Mouse (Mus musculus) retina, postnatal 7 days (tissue): ENCODE results near the gene Atg14.
"Not testable (repeated sequence)": the region's sequence is repeated elsewhere in the genome, so short reads cannot be mapped to it uniquely, and the experiment has no call there.

Source experiments
- DNase-seq: peaks from one replicate; pipeline ENCODE4 v3.0.0-alpha.2; 2012; ENCODE audit warnings: low read depth, low spot score

Atg14 gene

GRCm38 (mm10) chr14:47544286-47544685 lies 26.2 kb downstream of the Atg14 start:
- DNase-seq: no peak

GRCm38 (mm10) chr14:47542283-47542682 lies 28.2 kb downstream of the Atg14 start:
- no peak for DNase-seq

- no peak for DNase-seq
These were observed 29.0 kb downstream of the Atg14 start for GRCm38 (mm10) chr14:47541325-47541948.

- DNase-seq: no peak
These were observed 35.4 kb downstream of the Atg14 start for GRCm38 (mm10) chr14:47535096-47535495.

GRCm38 (mm10) chr14:47534176-47534525 lies 36.3 kb downstream of the Atg14 start:
- no peak for DNase-seq

- peak; percentile 45 for DNase-seq
These were observed 36.9 kb downstream of the Atg14 start for GRCm38 (mm10) chr14:47533365-47534175.

DNA sequence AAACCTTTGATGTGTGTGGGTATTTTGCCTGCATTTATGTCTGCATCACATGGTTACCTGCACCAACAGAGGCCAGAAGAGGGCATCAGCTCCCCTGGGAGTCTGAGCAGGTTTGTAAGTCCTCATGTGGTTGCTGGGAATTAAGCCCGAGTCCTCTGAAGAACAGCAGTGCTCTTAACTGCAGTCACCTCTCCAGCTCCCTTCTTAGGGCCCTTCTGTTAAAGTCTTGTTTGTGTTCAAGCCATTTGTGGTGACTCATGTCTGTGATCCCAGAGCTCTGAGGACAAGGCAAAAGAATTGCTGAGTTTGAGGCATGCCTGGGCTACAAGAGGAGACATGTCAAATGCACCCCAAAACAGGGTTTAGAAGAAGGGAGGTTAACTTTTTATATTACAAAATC lies 38.0 kb downstream of the Atg14 start:
- no peak for DNase-seq

DNA sequence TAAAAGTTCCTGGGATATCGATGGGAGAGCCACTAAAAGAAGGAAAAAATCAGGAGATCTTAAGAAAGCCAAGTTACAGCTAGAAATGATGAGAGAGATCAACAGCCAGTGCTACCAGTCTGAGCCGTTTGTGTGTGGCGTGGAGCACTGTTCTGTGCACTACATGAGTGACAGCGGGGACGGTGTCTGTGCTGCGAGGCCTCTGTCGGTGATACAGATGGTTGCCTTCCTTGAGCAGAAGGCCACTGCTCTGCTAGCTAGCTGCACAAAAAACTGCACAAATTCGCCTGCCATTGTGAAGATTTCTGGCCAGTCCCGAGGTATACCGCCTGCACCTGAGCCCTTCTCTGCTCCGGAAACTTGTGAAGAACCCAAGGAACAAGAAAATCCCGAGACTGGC lies 40.9 kb downstream of the Atg14 start:
- DNase-seq: not testable (repeated sequence)

- DNase-seq: peak; percentile 56
These were observed 41.4 kb downstream of the Atg14 start for GRCm38 (mm10) chr14:47529019-47529418.

DNA sequence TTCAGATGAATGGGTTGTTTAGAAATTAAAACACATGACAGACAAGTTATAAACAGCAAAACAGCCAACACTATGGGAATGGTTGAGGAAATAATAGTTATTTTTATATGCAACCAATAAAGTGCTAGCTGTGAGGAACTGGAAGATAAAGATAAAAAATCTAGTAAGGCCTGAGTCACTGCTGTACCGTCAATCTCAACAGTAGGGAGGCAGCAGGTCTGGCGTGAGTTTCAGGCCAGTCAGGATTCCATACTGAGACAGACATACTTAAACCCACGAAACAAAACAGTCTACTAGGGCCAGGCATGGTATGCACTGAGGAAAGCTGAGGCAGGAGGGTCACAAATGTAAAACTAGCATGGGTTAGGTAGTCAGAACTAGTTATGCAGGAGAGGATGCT lies 42.2 kb downstream of the Atg14 start:
- no peak for DNase-seq

- no peak for DNase-seq
These were observed 42.6 kb downstream of the Atg14 start for GRCm38 (mm10) chr14:47527833-47528232.

GRCm38 (mm10) chr14:47525861-47526260 lies 44.6 kb downstream of the Atg14 start:
- no peak for DNase-seq

GRCm38 (mm10) chr14:47525374-47525773 lies 45.1 kb downstream of the Atg14 start:
- no peak for DNase-seq

DNA sequence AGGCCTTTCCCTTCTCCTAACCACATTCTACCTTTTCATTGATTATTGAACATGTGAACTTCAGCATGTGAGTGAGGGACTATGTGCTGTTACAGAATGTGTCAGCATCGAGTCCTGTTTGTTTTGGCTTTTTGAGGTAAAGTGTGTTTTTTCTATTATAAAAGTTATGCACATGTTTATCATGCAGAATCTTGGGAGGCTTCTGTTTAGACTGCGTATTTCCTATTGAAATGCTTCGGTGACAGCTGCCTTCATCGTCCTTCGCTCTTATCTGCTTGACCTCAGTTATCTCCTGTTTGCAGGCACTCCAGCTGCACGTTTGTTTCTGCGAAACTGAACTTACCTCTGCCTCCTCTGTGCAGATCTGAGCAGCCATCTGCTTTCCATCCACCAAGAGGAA lies 48.1 kb downstream of the Atg14 start:
- no peak for DNase-seq

DNA sequence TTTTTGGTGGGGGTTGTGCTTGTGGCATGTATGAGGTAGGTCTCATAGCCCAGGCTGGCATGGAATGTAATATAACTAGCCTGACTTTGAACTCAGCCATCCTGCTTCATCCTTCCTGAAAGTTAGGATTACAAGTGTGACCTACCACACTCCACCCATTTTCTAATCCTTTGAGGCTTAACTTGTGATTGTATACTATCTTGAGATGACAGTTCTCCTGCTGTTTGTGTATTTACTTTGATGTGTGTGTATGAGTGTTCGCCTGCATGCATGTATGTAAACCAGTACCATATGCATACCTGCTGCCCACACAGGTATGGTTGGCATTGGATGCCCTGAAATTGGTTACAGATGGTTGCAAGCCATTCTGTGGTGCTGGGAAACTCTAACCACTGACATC lies 48.8 kb downstream of the Atg14 start:
- no peak for DNase-seq

GRCm38 (mm10) chr14:47520751-47521449 lies 49.5 kb downstream of the Atg14 start:
- no peak for DNase-seq

- DNase-seq: no peak
These were observed 51.8 kb downstream of the Atg14 start for GRCm38 (mm10) chr14:47518619-47519018.

GRCm38 (mm10) chr14:47516755-47517154 lies 53.7 kb downstream of the Atg14 start:
- no peak for DNase-seq

DNA sequence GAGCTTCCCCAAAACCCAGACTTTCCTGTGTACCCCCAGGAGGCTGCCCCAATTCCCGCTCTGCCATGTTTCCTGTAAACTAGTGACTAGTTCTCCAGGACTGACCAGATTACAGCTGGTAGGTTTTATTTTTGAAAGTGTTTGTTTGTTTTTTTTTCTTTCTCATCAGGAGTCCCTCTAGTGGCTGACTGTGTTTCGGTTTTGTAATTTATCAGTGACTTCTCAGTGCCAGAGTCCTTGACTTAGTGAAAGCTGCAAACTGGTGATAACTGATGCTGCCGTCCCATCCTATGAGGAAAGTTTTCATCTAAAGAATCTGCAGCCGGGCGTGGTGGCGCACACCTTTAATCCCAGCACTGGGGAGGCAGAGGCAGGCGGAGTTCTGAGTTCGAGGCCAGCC lies 54.8 kb downstream of the Atg14 start:
- no peak for DNase-seq

- DNase-seq: no peak
These were observed 55.5 kb downstream of the Atg14 start for GRCm38 (mm10) chr14:47514816-47515453.

- no peak for DNase-seq
These were observed 56.8 kb downstream of the Atg14 start for GRCm38 (mm10) chr14:47513606-47514005.

- no peak for DNase-seq
These were observed 60.2 kb downstream of the Atg14 start for GRCm38 (mm10) chr14:47510244-47510643.
